Mouse (Mus musculus) frontal cortex, adult (tissue): ENCODE results near the gene St8sia6.
"Not testable (repeated sequence)": the region's sequence is repeated elsewhere in the genome, so short reads cannot be mapped to it uniquely, and the experiment has no call there.

Source experiments
- ATAC-seq: cut with Nextera tagmentation; 2 replicates; pipeline ENCODE4 v1.9.2; 2017; ENCODE audit warnings: mild to moderate bottlenecking, moderate library complexity, mixed read lengths; ENCODE audit not compliant: low TSS enrichment

St8sia6 gene

GRCm38 (mm10) chr2:13603636-13604035 lies 190.2 kb downstream of the St8sia6 start:
- ATAC-seq: not testable (repeated sequence)

DNA sequence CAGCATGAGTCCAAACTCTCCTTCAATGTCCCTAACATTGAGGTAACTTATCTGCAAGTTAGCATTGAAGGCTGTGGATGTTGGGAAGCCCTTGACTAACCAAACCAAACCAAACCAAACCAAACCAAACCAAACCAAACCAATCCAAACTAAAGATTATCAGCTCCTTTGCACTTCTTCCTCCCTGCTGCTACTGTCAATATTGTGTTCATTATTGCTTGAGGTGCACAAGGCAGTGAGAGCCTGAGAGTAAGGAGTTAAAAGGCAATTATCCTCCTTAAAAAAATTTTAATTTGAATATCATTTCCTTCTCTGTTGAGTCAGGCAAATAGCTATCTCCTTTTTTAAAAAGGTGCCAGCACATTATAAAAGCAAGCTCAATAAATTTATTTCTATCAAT lies 190.8 kb downstream of the St8sia6 start:
- no peak for ATAC-seq
